Mouse (Mus musculus) neural tube, embryonic 15.5 days (tissue): ENCODE results near the gene Ebf4. TPM values are rescaled to one million over a fixed set of nuclear protein-coding genes. Genes with fewer than 3 reads are reported as not detected.
A peak's percentile ranks its signal among the peaks of the same experiment; 100 is the strongest.

Source experiments
- ATAC-seq: fragments of 200-750 bp; cut with Nextera tagmentation; 2 replicates; pipeline ENCODE4 v1.8.0; 2017; ENCODE audit warnings: mild to moderate bottlenecking, moderate TSS enrichment, moderate library complexity; ENCODE audit not compliant: low FRiP score
- H3K27ac ChIP-seq: fragments of 300-500 bp; sonication (generic); replicated peaks from 2 replicates; pipeline ENCODE4 v1.5.1; 2015; ENCODE audit warnings: mild to moderate bottlenecking, inconsistent platforms
- H3K27me3 ChIP-seq: fragments of 300-500 bp; sonication (generic); replicated peaks from 2 replicates; pipeline ENCODE4 v1.6.1; 2015; ENCODE audit warnings: inconsistent platforms
- H3K36me3 ChIP-seq: fragments of 300-500 bp; sonication (generic); 2 replicates; pipeline ENCODE4 v1.6.1; 2015; ENCODE audit warnings: inconsistent platforms
- H3K4me1 ChIP-seq: fragments of 300-500 bp; sonication (generic); 2 replicates; pipeline ENCODE4 v1.6.1; 2015; ENCODE audit warnings: inconsistent platforms
- H3K4me2 ChIP-seq: fragments of 300-500 bp; sonication (generic); 2 replicates; pipeline ENCODE4 v1.6.1; 2015; ENCODE audit warnings: inconsistent platforms, mild to moderate bottlenecking, moderate library complexity
- H3K4me3 ChIP-seq: fragments of 300-500 bp; sonication (generic); replicated peaks from 2 replicates; pipeline ENCODE4 v1.5.1; 2015; ENCODE audit warnings: mild to moderate bottlenecking, inconsistent platforms
- H3K9ac ChIP-seq: fragments of 300-500 bp; sonication (generic); replicated peaks from 2 replicates; pipeline ENCODE4 v1.6.1; 2015; ENCODE audit warnings: mild to moderate bottlenecking, inconsistent platforms
- H3K9me3 ChIP-seq: fragments of 300-500 bp; sonication (generic); replicated peaks from 2 replicates; pipeline ENCODE4 v1.6.1; 2016; ENCODE audit warnings: inconsistent platforms
- WGBS: fragments of 180-500 bp; shearing (Covaris S2); methylation state at CpG from one replicate; pipeline ENCODE4 v1.1.7; 2015; ENCODE audit warnings: mixed read lengths; 5-methylcytosine and 5-hydroxymethylcytosine counted together
- polyA plus RNA-seq: library from polyadenylated mRNA; unstranded; fragments of >200 nt; fragmentation: Nextera tagmentation; extraction: Ambion mirVana; gene quantifications from 2 replicates; pipeline ENCODE4 v1.2.1, GENCODE M21; 2015

The Ebf4 gene
- 4.7 and 7.8 TPM in 2 replicates for polyA plus RNA-seq

DNA sequence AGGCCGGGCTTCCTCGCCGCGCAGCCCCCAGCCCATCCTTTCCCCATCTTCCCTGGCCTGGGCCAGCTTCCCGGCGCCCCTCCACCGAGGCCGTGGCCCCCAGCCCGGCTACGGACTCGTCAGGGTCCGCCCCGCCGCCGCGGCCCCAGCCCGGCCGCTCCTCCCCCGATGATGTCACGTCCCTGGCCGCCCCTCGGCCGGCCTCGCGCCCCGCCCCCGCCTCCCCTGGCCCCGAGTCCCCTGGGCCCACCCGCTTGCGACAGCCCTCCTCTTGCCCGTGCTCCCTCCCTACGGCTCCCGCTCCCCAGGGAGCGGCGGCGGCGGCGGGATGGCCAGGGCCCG is at the start of gene Ebf4:
Ebf4 (plus strand) TSS at position 234 of the 342 bp plus-strand sequence.
- H3K36me3 ChIP-seq = no peaks in the 10 kb centered on the region
- H3K4me2 ChIP-seq = peak within 1 kb of the TSS; percentile 73
- peak within 1 kb of the TSS; percentile 71 for H3K4me3 ChIP-seq
- peaks cover 48% of the 10 kb centered on the region for H3K4me1 ChIP-seq
- peak within 1 kb of the TSS; percentile 82 for H3K9ac ChIP-seq
- WGBS = under 1% methylated on average over 30 of the region's 39 CpGs
- peak within 1 kb of the TSS; percentile 83 for H3K27ac ChIP-seq
- 0 out of 2 replicates have a peak, but pooled peaks cover 4% of the 10 kb centered on the region for H3K27me3 ChIP-seq
- H3K9me3 ChIP-seq = no peaks in the 10 kb centered on the region
- peak; percentile 75 for ATAC-seq

DNA sequence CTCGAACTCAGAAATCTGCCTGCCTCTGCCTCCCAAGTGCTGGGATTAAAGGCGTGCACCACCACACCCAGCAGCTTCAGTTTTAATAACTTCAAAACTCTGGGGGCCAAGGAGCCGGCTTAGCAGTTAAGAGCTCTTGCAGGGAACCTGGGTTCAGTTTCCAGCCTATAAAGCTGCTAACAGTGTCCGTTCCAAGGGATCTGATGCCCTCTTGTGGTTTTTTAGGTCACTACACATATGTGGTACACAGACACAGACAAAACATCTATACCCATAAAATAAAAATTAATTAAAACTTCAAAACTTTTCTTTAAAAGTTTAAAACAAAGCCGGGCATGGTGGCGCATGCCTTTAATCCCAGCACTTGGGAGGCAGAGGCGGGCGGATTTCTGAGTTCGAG is 48.1 kb upstream of the Ebf4 start:
- 47% methylated on average over 9 of the region's 9 CpGs for WGBS
- Histone ChIP-seq H3K27me3 (no peaks in the 10 kb centered on the region), H3K27ac (no peak overlapping the region), H3K9me3 (no peaks in the 10 kb centered on the region), H3K4me3 (no peak overlapping the region), H3K9ac (no peak overlapping the region), H3K36me3 (no peaks in the 10 kb centered on the region), H3K4me1 (no peaks in the 10 kb centered on the region), H3K4me2 (no peak overlapping the region)
- no peak for ATAC-seq

DNA sequence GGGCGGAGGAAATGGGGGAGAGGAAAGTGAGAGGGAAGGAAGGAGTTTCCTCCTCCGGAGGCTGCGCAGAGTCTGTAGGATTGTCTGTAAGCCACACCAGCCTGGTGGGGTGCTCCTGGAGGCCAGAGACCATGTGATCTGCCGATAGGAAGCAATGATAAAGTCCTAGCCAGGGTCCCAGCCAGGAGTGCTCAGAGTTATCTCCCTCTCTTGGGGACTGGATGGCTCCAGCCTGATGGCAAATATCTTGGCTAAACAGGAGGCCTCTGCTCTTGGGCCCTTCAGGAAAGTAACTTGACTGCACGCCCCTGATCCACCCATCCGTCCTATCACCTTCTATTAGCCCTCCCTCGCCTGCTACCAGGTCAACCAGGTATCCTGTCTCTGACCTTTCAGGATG is 46.7 kb upstream of the Ebf4 start:
- no peaks in the 10 kb centered on the region for H3K27me3 ChIP-seq
- no peak overlapping the region for H3K4me3 ChIP-seq
- no peak overlapping the region for H3K9ac ChIP-seq
- ATAC-seq = no peak
- WGBS = 85% methylated on average over 7 of the region's 7 CpGs
- H3K4me1 ChIP-seq = no peaks in the 10 kb centered on the region
- H3K27ac ChIP-seq = no peak overlapping the region
- H3K4me2 ChIP-seq = no peak overlapping the region
- no peaks in the 10 kb centered on the region for H3K36me3 ChIP-seq
- no peaks in the 10 kb centered on the region for H3K9me3 ChIP-seq

DNA sequence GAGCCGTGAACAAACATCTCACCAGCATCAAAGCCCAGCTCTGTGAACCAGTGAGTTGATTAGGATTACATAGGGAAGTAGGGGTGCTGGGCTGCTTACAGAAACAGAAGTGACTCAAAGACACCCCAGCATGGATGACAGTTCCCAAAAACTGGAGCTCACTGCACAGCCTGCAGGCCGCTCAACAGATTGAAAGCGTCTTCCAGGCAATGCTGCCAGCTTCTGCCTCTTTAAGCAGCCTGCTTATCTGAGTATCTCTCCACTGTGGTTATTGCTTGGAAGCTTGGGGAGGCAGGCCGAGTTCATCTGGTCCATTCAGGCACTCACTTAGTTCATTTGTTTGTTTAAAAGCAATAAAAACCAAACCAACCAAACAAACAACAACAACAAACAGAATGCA is 38.2 kb upstream of the Ebf4 start:
- Histone ChIP-seq H3K4me2 (no peak overlapping the region), H3K27ac (no peak overlapping the region), H3K36me3 (no peaks in the 10 kb centered on the region), H3K9me3 (no peaks in the 10 kb centered on the region), H3K4me3 (no peak overlapping the region), H3K4me1 (no peaks in the 10 kb centered on the region), H3K9ac (no peak overlapping the region), H3K27me3 (no peaks in the 10 kb centered on the region)
- 80% methylated on average over 4 of the region's 4 CpGs for WGBS
- ATAC-seq = no peak

DNA sequence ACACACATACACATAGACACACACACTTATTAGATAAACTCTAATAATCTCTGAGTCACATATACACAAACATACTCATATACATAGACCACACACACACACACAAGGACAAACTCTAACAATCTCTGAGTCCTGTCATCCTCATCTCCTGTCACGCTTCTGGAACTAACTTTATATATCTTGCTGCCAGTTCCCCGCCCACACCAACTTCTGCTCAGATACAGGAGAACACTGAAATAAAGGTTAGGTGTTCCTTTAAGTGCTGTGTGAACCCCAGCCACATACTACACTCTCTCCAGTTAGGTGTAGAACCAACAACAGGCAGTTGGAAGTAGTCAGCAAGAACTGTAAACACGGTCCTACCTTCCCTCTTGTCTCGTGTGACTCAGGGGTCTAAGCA is 34.1 kb upstream of the Ebf4 start:
- Histone ChIP-seq H3K9me3 (no peaks in the 10 kb centered on the region), H3K9ac (no peak overlapping the region), H3K4me1 (no peaks in the 10 kb centered on the region), H3K27me3 (no peaks in the 10 kb centered on the region), H3K4me2 (no peak overlapping the region), H3K36me3 (no peaks in the 10 kb centered on the region), H3K4me3 (no peak overlapping the region), H3K27ac (no peak overlapping the region)
- no peak for ATAC-seq
- 90% methylated on average over 4 of the region's 4 CpGs for WGBS

DNA sequence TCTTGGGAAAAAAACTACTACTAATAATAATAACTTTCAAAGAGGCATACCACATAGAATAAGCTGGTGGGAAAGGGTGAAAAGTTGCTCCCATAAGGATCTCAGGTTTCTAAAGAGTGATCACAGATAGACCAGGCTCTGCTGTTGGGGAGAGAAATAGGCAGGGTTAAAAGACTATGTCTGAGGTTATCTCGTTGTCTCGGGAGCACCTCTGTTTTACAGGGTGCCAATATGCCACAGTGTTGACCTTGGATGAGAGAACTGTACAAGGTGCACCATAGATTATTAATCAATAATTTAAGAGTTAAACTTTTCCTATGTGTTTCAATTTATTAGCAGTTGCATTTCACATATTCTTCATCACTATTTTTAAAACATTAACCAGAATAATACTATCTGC is 33.1 kb upstream of the Ebf4 start:
- Histone ChIP-seq H3K4me1 (no peaks in the 10 kb centered on the region), H3K4me2 (no peak overlapping the region), H3K4me3 (no peak overlapping the region), H3K36me3 (no peaks in the 10 kb centered on the region), H3K9ac (no peak overlapping the region), H3K27me3 (no peaks in the 10 kb centered on the region), H3K9me3 (no peaks in the 10 kb centered on the region), H3K27ac (no peak overlapping the region)
- WGBS = 88% methylated on average over 2 of the region's 2 CpGs
- no peak for ATAC-seq

DNA sequence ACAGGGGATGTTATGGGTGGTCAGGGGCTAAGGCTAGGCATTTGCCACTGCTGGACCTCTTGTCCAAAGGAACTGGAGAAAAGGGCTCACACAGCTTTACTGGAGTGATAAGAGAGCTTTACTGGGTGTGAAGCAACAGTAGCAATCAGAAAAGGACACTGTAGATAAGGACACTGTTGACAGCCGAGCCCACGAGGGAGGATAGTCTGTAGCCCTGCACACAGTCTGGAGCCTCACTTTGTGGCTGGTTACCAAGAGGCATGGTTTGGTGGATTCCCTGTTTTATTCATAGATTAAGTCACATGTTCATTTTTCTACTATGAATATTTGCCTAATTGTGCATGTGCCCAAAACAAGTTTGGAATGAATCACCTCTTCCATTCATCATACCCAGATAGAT is 32.6 kb upstream of the Ebf4 start:
- no peaks in the 10 kb centered on the region for H3K9me3 ChIP-seq
- no peaks in the 10 kb centered on the region for H3K36me3 ChIP-seq
- H3K4me3 ChIP-seq = no peak overlapping the region
- WGBS = 82% methylated on average over 2 of the region's 2 CpGs
- no peaks in the 10 kb centered on the region for H3K4me1 ChIP-seq
- no peak for ATAC-seq
- no peak overlapping the region for H3K27ac ChIP-seq
- H3K27me3 ChIP-seq = no peaks in the 10 kb centered on the region
- no peak overlapping the region for H3K4me2 ChIP-seq
- H3K9ac ChIP-seq = no peak overlapping the region

DNA sequence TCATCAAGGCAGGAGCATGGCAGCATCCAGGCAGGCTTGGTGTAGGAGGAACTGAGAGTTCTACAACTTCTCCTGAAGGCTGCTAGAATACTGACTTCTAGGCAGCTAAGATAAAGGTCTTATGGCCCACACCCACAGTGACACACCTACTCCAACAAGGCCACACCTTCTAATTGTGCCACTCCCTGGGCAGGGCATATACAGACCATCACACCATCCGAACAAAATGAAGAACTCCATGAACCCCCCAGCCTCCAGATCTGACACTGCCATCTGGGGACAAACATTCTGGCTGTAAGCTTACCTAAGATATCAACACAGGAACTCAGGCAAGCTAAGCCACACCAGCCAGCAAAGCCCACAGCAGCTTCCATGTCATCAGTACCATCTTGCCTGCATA is 29.4 kb upstream of the Ebf4 start:
- Histone ChIP-seq H3K27ac (no peak overlapping the region), H3K4me1 (no peaks in the 10 kb centered on the region), H3K27me3 (no peaks in the 10 kb centered on the region), H3K4me3 (no peak overlapping the region), H3K9me3 (no peaks in the 10 kb centered on the region), H3K9ac (no peak overlapping the region), H3K4me2 (no peak overlapping the region), H3K36me3 (no peaks in the 10 kb centered on the region)
- WGBS = 93% methylated on average over 1 of the region's 1 CpGs
- no peak for ATAC-seq

DNA sequence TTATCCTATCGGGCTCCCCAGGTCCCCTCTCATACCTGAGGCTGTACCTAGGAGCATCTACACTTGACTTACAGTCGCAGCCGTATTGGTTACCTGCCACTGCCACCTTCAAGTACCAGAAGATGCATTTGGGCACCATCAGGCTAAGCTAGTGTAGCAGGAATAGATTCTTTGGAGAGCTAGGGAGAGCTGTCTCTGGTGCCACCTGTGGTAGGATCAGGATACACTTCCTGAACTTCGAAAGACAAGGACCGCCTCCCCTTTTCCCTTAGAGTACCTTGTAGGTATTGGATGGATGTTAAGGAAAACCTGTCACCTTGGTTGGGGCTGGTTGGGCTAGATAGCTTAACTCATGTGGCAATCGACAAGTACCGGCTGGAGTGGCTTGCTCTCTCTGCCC is 26.9 kb upstream of the Ebf4 start:
- H3K27ac ChIP-seq = no peak overlapping the region
- no peak for ATAC-seq
- no peak overlapping the region for H3K4me2 ChIP-seq
- no peak overlapping the region for H3K9ac ChIP-seq
- H3K9me3 ChIP-seq = no peaks in the 10 kb centered on the region
- no peak overlapping the region for H3K4me3 ChIP-seq
- no peaks in the 10 kb centered on the region for H3K36me3 ChIP-seq
- WGBS = 72% methylated on average over 7 of the region's 7 CpGs
- peaks cover 3% of the 10 kb centered on the region for H3K4me1 ChIP-seq
- H3K27me3 ChIP-seq = no peaks in the 10 kb centered on the region

DNA sequence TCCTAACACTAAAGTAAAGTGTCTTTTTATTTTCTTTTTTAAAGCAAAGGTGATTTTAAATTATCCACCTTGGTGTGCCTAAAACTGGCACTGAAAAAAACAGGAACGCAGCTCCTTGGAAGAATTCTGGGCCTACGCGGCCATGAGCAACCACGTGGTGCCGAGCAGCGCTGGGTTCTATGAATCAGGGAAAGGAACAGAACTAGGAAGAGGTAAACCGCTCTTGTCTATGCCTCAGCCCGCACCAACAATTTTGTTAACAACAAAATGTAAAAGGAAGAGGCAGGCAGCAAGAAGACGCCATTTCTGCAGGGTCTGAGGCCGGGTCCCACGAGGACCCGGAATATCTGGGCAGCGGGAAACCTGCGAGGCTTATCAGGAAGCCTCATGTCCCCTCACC is 21.2 kb upstream of the Ebf4 start:
- Histone ChIP-seq H3K4me2 (peak overlapping the region; percentile 85), H3K4me1 (peaks cover 34% of the 10 kb centered on the region), H3K9ac (peak overlapping the region; percentile 96), H3K36me3 (peaks cover 34% of the 10 kb centered on the region), H3K9me3 (no peaks in the 10 kb centered on the region), H3K27me3 (no peaks in the 10 kb centered on the region), H3K27ac (peak overlapping the region; percentile 89), H3K4me3 (peak overlapping the region; percentile 99)
- ATAC-seq = peak; percentile 32; the same call in 1 of the 2 replicates
- 2% methylated on average over 14 of the region's 14 CpGs for WGBS

DNA sequence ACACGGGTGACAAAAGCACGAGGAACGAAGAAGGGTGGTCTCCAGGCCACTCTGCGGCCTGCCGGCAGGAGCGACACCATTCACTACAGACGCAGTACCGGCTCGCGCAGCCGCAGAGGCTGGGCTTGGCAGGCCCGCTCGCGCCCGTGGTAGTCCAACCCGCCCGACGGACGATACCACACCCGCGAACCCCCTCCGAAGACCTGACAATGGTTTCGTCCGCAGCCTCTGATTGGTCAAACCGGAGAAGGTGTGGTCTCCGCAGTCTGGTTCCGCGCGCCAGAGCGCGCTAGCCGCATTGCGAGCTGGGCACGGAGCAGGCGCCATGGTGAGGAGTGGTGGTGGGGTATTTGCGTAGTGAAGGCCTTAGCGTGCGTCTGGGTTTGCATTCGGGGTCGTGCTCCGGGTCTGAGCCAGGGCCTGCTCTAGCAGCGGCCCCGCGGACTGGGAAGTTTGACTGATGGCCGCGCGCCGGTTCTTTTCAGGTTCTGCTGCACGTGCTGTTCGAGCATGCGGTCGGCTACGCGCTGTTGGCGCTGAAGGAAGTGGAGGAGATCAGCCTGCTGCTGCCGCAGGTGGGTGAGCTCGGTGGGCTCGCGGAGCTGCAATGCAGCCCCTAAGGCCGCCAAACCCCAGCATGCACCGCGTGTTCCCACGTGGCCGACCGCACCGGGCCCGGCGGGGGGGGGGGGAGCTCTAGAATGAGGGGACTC is 20.7 kb upstream of the Ebf4 start, which contains the start of gene Nop56:
Nop56 (plus strand) TSS at position 282 of the 713 bp plus-strand sequence.
- peaks cover 34% of the 10 kb centered on the region for H3K4me1 ChIP-seq
- peak within 1 kb of the TSS; percentile 95 for H3K27ac ChIP-seq
- H3K27me3 ChIP-seq = no peaks in the 10 kb centered on the region
- no peaks in the 10 kb centered on the region for H3K9me3 ChIP-seq
- peak within 1 kb of the TSS; percentile 99 for H3K4me3 ChIP-seq
- peak; percentile 97 for ATAC-seq
- peak within 1 kb of the TSS; percentile 85 for H3K4me2 ChIP-seq
- peak within 1 kb of the TSS; percentile 96 for H3K9ac ChIP-seq
- WGBS = under 1% methylated on average over 68 of the region's 68 CpGs
- peaks cover 36% of the 10 kb centered on the region for H3K36me3 ChIP-seq

DNA sequence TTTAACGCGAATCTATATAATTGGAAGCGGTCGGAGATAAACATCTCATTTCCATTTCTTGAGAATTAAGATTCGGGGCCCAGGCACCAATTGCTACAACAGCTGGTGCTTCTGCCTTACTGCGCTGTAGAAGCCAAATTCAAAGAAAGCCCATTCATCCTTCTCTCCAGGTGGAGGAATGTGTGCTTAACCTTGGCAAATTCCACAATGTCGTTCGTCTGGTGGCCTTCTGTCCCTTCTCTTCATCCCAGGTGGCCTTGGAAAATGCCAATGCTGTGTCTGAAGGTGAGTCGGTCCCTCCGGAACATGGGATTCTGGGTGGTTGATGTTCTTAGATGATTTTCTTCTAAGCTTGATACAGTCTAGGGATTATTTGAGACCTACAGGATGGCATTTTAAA is 20.1 kb upstream of the Ebf4 start:
- Histone ChIP-seq H3K36me3 (peaks cover 42% of the 10 kb centered on the region), H3K9me3 (no peaks in the 10 kb centered on the region), H3K9ac (peak overlapping the region; percentile 96), H3K4me2 (peak overlapping the region; percentile 85), H3K4me1 (peaks cover 34% of the 10 kb centered on the region), H3K27ac (peak overlapping the region; percentile 95), H3K4me3 (peak overlapping the region; percentile 99), H3K27me3 (no peaks in the 10 kb centered on the region)
- WGBS = 2% methylated on average over 10 of the region's 10 CpGs
- no peak for ATAC-seq
